Mouse (Mus musculus) kidney, adult 2 months (tissue): ENCODE measurements at regions not wholly inside any gene's neighbourhood (a gene's known extent, or its start where the extent isn't known, plus 50 kb on each side); places are given as distances from the start of the nearest gene placed in this dataset.

Experiments used
- CTCF ChIP-seq: fragments of 200-500 bp; conservative IDR thresholded peaks from 2 replicates; pipeline ENCODE4 v1.5.1; 2011; ENCODE audit warnings: low read depth, mild to moderate bottlenecking, control low read depth, low read length, moderate library complexity, mixed read lengths; ENCODE audit not compliant: insufficient read depth, insufficient read length
- POLR2A ChIP-seq: fragments of 200-500 bp; IDR thresholded peaks from one replicate; pipeline ENCODE4 v1.6.1; 2011; ENCODE audit warnings: low read depth, low read length, control low read depth

- TF ChIP-seq CTCF, result no peak
- TF ChIP-seq POLR2A, result no peak
Observed at GRCm38 (mm10) chr10:68967976-68968968, 183.0 kb upstream of the Rhobtb1 start.
